Mouse (Mus musculus): Measurements from ENCODE around the gene Psen2. TPM values are rescaled to one million over a fixed set of nuclear protein-coding genes. Genes with fewer than 3 reads are reported as not detected.

Psen2 gene
- total RNA-seq, 2 experiments from 2014 or later = 21.7 to 25.0 TPM

DNA sequence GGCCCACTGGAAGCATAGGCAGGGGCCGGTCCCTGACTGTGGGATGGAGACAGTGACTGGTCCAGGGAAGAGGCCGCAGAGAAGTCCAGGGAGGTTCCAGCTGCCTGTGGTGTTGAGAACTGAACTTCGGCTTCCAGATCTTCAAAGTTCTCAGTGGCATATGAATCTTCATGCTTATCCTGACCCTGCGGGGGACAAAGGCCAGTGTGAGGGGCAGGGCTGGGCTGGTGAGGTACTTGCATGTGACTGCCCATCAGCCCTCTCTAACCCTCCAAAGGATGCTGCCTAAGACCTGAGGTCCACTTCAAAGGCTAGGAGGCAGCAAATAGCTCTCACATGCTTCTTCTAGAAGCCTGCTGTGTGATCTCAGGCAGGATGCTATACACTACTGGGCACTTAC is 84.1 kb downstream of the Psen2 start:
- DNase-seq (ENCODE audit: low spot score in 2 of 2) = no peak

GRCm38 (mm10) chr1:180178340-180178739 is 84.9 kb downstream of the Psen2 start:
- DNase-seq (ENCODE audit: low spot score in 2 of 2) = no peak

Other genes with a start within 250 kb of the Psen2 start
- 10 to 100 TPM; 44.0 to 46.2 TPM for gene Coq8a, start 63.8 kb downstream of the Psen2 start, total RNA-seq (2021)
- 10 to 100 TPM; 18.4 to 22.3 TPM for gene Itpkb, start 67.0 kb upstream of the Psen2 start, total RNA-seq (2021)
- 100 to 1,000 TPM; 263 to 281 TPM for gene Stum, start 220.1 kb upstream of the Psen2 start, total RNA-seq (2021)